Mouse (Mus musculus): Measurements from ENCODE around the gene Focad.

DNA sequence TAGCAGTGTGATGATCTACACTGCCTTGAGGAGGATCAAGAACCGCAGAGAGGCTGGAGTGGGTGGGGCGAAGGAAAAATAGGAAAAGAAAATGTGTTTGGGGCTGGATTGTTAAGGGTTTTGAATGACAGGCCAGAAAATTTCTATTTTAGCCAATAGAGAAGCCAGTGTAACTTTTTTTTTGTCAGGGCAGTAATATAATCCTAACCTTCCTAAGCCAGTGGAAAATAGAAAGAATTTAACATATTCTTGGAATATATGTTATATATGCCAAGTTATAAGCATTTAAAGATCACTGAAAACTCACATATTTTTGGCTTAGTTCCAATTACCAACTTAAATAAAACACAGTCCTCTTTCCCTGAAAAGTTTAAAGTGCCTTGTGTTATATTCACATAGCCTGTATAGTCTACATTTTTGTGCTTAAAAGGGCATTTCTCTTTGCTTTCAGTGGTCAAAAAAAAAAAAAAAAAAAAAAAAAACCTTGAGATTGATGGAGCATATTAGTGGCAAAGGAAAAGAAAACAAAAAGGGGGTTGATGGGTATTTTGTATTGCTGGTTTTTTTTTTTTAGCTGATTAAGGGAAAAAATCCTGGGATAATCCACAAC is 333.3 kb downstream of the Focad start:
- TF ChIP-seq CTCF (IDR thresholded peaks at IDR 0.05; ENCODE audit: control insufficient read depth, insufficient read depth, insufficient read length), result no peak
- no peak for TF ChIP-seq MYOG (IDR thresholded peaks at IDR 0.05; ENCODE audit: control insufficient read depth, extremely low read depth, insufficient read length)
- TF ChIP-seq MAX (IDR thresholded peaks at IDR 0.05), result no peak
- TF ChIP-seq CEBPB (IDR thresholded peaks at IDR 0.05; ENCODE audit: low read depth), result no peak
- no peak for TF ChIP-seq USF1 (IDR thresholded peaks at IDR 0.05; ENCODE audit: low read depth)
